Mouse (Mus musculus): Measurements from ENCODE around the gene Rex1bd.

Rex1bd gene

GRCm38 (mm10) chr8:70538024-70538579 lies 31.6 kb upstream of the Rex1bd start:
- ChIA-PET POLR2A (interaction anchor here (0.6 to 26.0 kb wide), 47 partner anchors 8 to 1031 kb away, joined by 3 to 844 read pairs (median 6); partner anchors contain the start of genes Fkbp8 (in 4 of the 4), Kxd1 (in 4 of the 4), Jund (in 3 of the 4) and Rex1bd (in 3 of the 4)), CTCF (interaction anchor here in 3 of 4 experiments (0.9 to 2.9 kb wide), 6 partner anchors 10 to 177 kb away, joined by 3 to 32 read pairs (median 4); partner anchors contain the start of genes Fkbp8 (in 1 of the 3), Kxd1 (in 1 of the 3), Lsm4 (in 1 of the 3) and Rex1bd (in 1 of the 3))

- ChIA-PET CTCF (interaction anchor here in 1 of 4 experiments (0.9 kb wide), 1 partner anchor 22 kb away, joined by 3 read pairs; no protein-coding TSS in a partner anchor), POLR2A (interaction anchor here in 1 of 4 experiments (1.4 to 26.0 kb wide), 2 partner anchors 9 to 21 kb away, joined by 4 to 844 read pairs; partner anchors contain the start of genes Fkbp8, Kxd1, Rex1bd and Uba52)
Observed at GRCm38 (mm10) chr8:70535701-70536100, 29.1 kb upstream of the Rex1bd start.

GRCm38 (mm10) chr8:70535221-70535620 lies 28.7 kb upstream of the Rex1bd start:
- POLR2A ChIA-PET: interaction anchor here in 1 of 4 experiments (1.4 to 26.0 kb wide), 2 partner anchors 9 to 21 kb away, joined by 4 to 844 read pairs; partner anchors contain the start of genes Fkbp8, Kxd1, Rex1bd and Uba52
- CTCF ChIA-PET: interaction anchor here in 1 of 4 experiments (0.9 kb wide), 1 partner anchor 22 kb away, joined by 3 read pairs; no protein-coding TSS in a partner anchor

- CTCF ChIA-PET: no interaction called here
- POLR2A ChIA-PET: interaction anchor here in 1 of 4 experiments (0.6 to 26.0 kb wide), 2 partner anchors 20 to 712 kb away, joined by 4 to 844 read pairs; partner anchors contain the start of genes Fkbp8, Kxd1, Lpar2 and Rex1bd
Observed at GRCm38 (mm10) chr8:70534281-70534680, 27.7 kb upstream of the Rex1bd start.

DNA sequence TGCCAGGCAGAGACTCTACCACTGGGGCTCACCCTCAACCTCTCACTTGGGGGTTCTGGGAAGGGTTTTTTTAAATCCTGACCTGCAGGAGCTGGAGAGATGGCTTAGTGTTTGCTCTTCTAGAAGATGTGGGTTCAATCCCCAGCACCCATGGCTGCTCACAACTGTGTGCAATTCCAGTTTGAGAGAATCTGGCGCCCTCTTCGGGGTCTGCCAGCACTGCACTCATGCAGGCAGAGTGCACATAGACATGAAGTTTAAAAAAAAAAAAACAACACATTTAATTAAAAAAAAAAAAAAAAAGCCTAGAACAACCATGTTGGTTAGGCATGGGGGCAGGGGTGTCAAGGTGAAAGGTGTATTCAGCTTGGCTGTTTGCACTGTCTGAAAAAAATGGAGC lies 23.8 kb upstream of the Rex1bd start:
- CTCF ChIA-PET: interaction anchor here (0.6 to 5.9 kb wide), 10 partner anchors 8 to 869 kb away, joined by 3 to 32 read pairs (median 4); partner anchors contain the start of genes Ell (in 1 of the 4) and Pgpep1 (in 1 of the 4)
- POLR2A ChIA-PET: interaction anchor here (0.6 to 33.4 kb wide), 17 partner anchors 3 to 1081 kb away, joined by 3 to 844 read pairs (median 5); partner anchors contain the start of genes Ell (in 2 of the 4), Rex1bd (in 2 of the 4), Fkbp8 (in 1 of the 4) and Kxd1 (in 1 of the 4)

DNA sequence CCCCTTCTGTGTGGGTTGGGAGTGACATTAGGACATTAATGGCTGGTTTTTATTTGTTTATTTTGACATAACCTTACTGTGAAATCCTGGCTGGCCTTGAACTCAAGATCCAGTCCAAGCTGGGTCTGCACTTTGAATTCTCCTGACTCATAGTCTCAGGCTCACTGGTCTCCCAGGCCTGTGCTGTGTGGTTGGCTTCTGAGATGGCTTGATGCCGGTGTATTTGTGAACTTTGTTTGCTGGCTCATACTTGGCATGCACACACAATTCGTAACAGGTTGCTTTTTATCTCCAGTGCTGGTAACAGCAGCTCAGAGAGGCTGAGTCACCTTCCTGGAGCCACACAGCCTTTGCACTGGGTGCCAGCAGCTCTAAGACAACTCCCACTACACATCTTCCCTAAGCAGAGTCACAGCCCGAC lies 23.2 kb upstream of the Rex1bd start:
- POLR2A ChIA-PET: interaction anchor here (0.6 to 33.4 kb wide), 15 partner anchors 2 to 317 kb away, joined by 3 to 844 read pairs (median 5); partner anchors contain the start of genes Ell (in 2 of the 4), Rex1bd (in 2 of the 4), Fkbp8 (in 1 of the 4) and Kxd1 (in 1 of the 4)
- CTCF ChIA-PET: interaction anchor here in 2 of 4 experiments (1.0 to 5.9 kb wide), 3 partner anchors 9 to 25 kb away, joined by 3 to 32 read pairs (median 3); partner anchors contain the start of gene Ell (in 1 of the 2)

DNA sequence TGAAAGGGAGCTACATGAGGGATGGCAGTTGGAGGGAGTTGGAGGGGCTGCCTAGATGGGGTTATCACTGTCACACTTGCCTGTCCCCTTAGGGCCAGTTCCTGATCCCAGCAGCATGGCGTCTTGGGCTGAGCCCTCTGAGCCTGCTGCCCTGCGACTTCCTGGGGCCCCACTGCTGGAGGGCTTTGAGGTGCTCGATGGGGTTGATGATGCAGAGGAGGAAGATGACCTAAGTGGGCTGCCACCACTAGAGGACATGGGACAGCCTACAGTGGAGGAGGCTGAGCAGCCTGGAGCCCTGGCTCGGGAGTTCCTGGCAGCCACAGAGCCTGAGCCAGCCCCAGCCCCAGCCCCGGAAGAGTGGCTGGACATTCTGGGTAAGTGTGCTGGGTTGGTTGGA lies 22.7 kb upstream of the Rex1bd start:
- CTCF ChIA-PET: interaction anchor here in 2 of 4 experiments (0.6 to 5.9 kb wide), 6 partner anchors 9 to 115 kb away, joined by 3 to 32 read pairs (median 3); partner anchors contain the start of gene Ell (in 1 of the 2)
- POLR2A ChIA-PET: interaction anchor here in 3 of 4 experiments (0.7 to 33.4 kb wide), 13 partner anchors 2 to 317 kb away, joined by 3 to 844 read pairs (median 5); partner anchors contain the start of genes Ell (in 2 of the 3), Rex1bd (in 2 of the 3), Fkbp8 (in 1 of the 3) and Kxd1 (in 1 of the 3)

DNA sequence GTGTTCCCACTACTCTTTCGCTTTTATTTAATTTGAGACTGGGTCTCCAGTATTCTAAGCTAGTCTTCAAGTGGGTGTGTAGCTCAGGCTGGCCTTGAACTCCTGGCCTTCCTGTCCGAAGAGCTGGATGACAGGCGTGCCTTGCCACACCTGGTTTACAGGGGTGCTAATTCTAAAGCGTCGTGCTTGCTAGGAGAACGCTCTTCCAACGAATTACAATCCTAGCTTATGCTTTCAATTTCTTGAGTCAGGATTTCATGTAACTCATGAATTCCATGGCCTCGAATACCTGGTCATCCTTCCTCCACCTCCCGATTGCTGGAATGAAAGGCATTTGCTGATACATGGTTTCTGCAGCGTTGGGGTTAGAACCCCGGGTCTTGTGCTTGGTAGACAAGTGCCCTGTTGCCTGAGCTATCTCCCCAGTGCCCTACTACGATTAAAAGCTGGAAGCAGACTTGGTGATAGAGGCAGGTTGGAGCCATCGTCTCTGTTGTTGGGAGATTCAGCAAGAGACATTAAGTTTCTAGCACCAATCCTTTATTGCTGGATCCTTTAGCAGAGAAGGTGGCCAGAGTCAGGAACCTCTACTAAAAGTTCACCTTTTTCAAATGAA lies 21.7 kb upstream of the Rex1bd start:
- ChIA-PET POLR2A (interaction anchor here (0.6 to 33.4 kb wide), 76 partner anchors 1 to 873 kb away, joined by 3 to 844 read pairs (median 5); partner anchors contain the start of genes Rex1bd (in 4 of the 4), Ell (in 3 of the 4), Jund (in 3 of the 4) and Uba52 (in 3 of the 4)), CTCF (interaction anchor here (0.5 to 5.9 kb wide), 19 partner anchors 10 to 352 kb away, joined by 3 to 32 read pairs (median 4); partner anchors contain the start of genes Ell (in 2 of the 4), Rex1bd (in 2 of the 4) and Lsm4 (in 1 of the 4))

- ChIA-PET CTCF (interaction anchor here (0.5 to 5.9 kb wide), 24 partner anchors 9 to 353 kb away, joined by 3 to 32 read pairs (median 4); partner anchors contain the start of genes Rex1bd (in 3 of the 4), Ell (in 2 of the 4), Cers1 (in 1 of the 4) and Ssbp4 (in 1 of the 4)), POLR2A (interaction anchor here (0.6 to 33.4 kb wide), 93 partner anchors 0 to 1659 kb away, joined by 3 to 844 read pairs (median 4); partner anchors contain the start of genes Ell (in 4 of the 4), Rex1bd (in 4 of the 4), Uba52 (in 4 of the 4) and Jund (in 3 of the 4))
Observed at GRCm38 (mm10) chr8:70527512-70528181, 21.1 kb upstream of the Rex1bd start, which contains the start of the genes Fkbp8 and Kxd1. TSS of gene Fkbp8 (plus strand) at chr8:70527724. TSS of gene Kxd1 (minus strand) at chr8:70527956.

- ChIA-PET POLR2A (interaction anchor here (0.6 to 33.4 kb wide), 72 partner anchors 0 to 530 kb away, joined by 3 to 844 read pairs (median 5); partner anchors contain the start of genes Ell (in 4 of the 4), Rex1bd (in 4 of the 4), Uba52 (in 4 of the 4) and Jund (in 3 of the 4)), CTCF (interaction anchor here (0.6 to 5.9 kb wide), 19 partner anchors 9 to 211 kb away, joined by 3 to 32 read pairs (median 4); partner anchors contain the start of genes Rex1bd (in 3 of the 4), Cers1 (in 1 of the 4), Ell (in 1 of the 4) and Ssbp4 (in 1 of the 4))
Observed at GRCm38 (mm10) chr8:70527111-70527511, 20.6 kb upstream of the Rex1bd start.

DNA sequence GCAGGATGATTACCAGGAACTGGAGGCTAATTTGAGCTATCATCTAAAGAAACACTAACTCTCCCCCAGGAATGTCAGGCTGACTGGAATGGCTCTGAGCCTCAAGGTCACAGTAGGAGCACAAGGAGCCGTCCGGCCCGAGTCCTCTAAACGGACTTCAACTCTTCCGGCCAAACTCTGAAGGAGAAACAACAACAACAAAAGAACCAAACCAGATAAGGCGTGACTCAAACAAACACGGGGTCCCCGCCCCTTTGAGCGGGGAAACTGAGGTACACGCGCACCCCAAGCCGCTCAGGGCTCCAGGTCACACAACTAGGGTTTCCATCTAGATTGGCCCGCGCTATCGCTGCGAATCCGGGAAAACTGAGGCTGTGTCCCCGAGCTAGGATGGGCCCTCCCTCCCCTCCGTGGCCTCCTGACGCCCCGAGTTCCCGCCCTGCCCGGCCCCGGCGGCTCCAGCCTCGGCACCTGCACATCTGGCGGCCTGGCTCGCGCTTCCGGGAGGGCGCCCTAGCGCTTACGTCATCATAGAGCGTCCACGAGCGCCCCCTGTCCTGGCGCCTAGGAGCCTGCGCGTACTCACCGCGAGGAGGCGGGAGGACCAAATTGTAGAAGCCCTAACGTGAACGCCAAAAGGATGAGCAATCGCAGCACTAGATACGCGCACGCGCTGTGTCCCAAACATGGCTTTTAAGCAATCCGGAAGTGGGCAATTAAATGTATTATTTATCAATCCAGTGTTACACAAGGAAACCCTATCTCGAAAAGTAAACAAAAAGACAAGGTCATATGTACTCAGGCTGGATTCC lies 16.2 kb upstream of the Rex1bd start:
- ChIA-PET POLR2A (interaction anchor here (0.6 to 33.4 kb wide), 37 partner anchors 5 to 310 kb away, joined by 3 to 844 read pairs (median 4); partner anchors contain the start of genes Uba52 (in 4 of the 4), Ell (in 3 of the 4), Rex1bd (in 3 of the 4) and Jund (in 2 of the 4)), CTCF (interaction anchor here in 2 of 4 experiments (1.2 to 1.5 kb wide), 2 partner anchors 17 to 21 kb away, joined by 3 to 4 read pairs; no protein-coding TSS in a partner anchor)

DNA sequence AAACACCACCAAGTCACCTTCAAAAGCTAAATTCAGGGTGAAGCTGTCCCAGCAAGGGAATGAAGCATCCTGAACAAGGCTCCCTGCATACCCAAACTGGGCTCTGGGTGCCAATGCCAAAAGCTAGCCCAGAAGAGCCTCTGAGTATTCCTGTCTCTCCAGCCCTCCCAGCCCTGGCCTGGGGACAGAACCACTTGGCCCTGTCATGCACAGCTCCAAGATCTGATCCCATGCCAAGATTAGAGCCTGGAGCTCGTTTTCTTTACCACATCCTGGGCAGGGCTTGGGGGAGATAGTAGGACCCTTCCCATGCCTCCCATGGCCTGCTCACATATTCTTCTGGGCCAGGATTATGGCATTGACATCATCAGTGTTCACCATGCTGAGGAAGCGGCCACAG lies 13.1 kb upstream of the Rex1bd start:
- CTCF ChIA-PET: interaction anchor here in 2 of 4 experiments (0.6 to 1.0 kb wide), 2 partner anchors 166 to 414 kb away, joined by 5 read pairs; partner anchors contain the start of gene Upf1 (in 1 of the 2)
- POLR2A ChIA-PET: interaction anchor here (0.6 to 33.4 kb wide), 19 partner anchors 5 to 689 kb away, joined by 3 to 844 read pairs (median 5); partner anchors contain the start of genes Fkbp8 (in 3 of the 4), Kxd1 (in 3 of the 4), Rex1bd (in 3 of the 4) and Uba52 (in 3 of the 4)

DNA sequence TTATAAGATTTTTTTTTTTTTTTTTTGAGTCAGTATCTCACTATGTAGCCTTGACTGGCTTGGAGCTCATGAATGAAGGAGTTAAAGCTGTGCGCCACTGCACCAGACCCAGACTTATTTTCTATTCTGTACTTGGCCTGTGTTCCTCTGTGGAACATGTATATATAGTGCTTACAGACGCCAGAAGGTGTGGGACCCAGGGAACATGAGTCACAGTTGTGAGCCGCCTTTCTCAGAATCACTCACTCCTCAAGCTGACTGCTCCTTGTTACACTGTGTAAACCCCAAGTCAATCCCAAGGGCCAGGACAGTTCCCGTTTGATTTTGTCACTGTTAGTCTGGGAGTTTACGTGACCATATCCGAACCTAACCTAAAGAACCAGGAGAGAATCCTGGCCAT lies 12.5 kb upstream of the Rex1bd start:
- CTCF ChIA-PET: interaction anchor here in 1 of 4 experiments (0.6 to 1.4 kb wide), 2 partner anchors 91 to 413 kb away, joined by 4 to 5 read pairs; no protein-coding TSS in a partner anchor
- POLR2A ChIA-PET: interaction anchor here (0.6 to 33.4 kb wide), 21 partner anchors 5 to 1117 kb away, joined by 3 to 844 read pairs (median 5); partner anchors contain the start of genes Uba52 (in 4 of the 4), Fkbp8 (in 3 of the 4), Kxd1 (in 3 of the 4) and Ell (in 2 of the 4)

DNA sequence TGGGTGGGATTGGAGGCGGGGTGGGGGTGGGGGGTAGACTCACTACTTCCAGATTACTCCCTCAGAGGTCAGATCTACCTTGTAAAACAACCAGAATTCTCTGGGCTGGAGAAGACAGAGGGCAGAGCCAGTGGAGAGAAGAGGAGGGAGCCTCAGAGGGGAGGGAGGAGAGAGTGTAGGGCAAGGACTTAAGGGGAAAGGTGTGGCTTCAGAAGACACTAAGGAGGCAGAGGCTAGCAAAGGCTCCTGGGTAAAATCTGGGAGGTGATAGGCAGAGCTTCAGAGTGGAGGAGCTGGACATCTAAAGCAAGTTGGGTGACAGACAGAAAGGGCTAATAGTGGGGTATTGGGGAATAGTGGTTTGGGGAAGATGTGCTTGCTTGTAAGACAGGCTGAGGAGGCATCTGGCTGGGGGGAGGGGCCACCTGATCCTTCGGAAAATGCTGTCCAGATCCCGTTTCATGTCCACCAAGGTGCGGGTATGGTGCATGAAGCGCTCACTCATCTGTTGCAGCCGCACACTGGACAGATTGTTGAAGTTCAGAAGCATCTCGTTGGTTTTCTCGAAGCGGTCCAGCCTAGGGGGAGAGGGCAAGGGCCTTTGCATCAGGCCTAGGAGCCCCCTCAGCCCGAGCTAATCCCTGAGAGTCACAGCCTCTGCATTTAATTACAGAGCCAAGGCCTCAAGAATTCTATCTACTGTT lies 11.5 kb upstream of the Rex1bd start:
- POLR2A ChIA-PET: interaction anchor here (0.6 to 33.4 kb wide), 25 partner anchors 4 to 1116 kb away, joined by 3 to 844 read pairs (median 4); partner anchors contain the start of genes Uba52 (in 4 of the 4), Fkbp8 (in 3 of the 4), Kxd1 (in 3 of the 4) and Rex1bd (in 3 of the 4)
- CTCF ChIA-PET: interaction anchor here (0.6 to 1.5 kb wide), 5 partner anchors 9 to 157 kb away, joined by 3 to 5 read pairs (median 4); partner anchors contain the start of genes Fkbp8 (in 1 of the 4) and Kxd1 (in 1 of the 4)
